Mouse (Mus musculus) mature B cell (primary cell): ENCODE results near the gene Nell2.
"Not testable (repeated sequence)": the region's sequence is repeated elsewhere in the genome, so short reads cannot be mapped to it uniquely, and the experiment has no call there.

ENCODE experiments used
- in situ Hi-C: fragments of 300-500 bp; cut with MboI; formaldehyde crosslinking; loops from 2 replicates; pipeline ENCODE4 v1.14.3; 2019

Nell2 gene

DNA sequence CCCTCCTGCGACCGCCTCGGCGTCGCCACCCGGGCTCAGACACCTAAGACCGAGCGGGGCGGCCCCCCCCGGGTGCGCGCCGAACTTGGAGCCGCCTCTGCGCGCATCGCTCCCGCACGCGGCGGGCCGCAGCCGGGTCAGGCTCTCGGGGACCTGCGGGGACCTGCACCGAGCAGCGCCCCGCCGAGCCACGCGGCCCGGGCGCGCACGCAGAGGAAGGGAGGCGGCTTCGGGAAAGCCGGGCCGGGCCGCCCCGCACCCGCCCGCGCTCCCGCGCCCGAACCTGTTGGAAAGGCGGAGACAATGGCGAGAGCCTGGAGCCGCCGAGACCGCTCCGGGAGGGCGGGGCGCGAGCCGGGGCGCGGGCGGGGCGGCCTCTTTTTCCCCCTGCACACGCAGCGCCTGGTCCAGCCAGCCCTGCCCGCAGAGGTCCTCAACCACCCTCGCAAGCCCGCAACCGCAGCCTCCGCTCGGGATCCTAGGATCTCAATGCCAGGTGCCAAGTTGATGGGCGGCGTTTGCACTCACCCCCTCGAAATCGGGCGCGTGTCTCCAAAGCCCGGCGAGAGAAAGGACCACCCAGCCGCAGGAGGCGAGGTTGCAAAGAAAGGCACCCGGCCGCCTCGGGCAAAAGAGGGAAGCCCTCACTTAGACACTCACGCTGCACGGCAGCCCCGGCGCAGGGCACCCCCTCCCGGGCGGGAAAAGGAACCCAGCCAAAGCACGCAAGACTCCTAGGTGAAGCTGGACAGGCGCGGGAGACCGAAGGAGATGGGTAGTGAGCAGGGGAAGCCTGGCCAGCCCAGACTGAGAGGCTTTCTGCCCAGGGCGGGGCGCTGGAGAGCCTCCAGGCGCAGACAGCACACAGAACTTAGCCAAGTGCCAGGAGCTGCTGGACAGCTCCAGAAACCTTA lies at the start of gene Nell2:
TSS of gene Nell2 (minus strand) at position 612 of the 914 bp plus-strand sequence.
- in situ Hi-C loops: no loop called here

DNA sequence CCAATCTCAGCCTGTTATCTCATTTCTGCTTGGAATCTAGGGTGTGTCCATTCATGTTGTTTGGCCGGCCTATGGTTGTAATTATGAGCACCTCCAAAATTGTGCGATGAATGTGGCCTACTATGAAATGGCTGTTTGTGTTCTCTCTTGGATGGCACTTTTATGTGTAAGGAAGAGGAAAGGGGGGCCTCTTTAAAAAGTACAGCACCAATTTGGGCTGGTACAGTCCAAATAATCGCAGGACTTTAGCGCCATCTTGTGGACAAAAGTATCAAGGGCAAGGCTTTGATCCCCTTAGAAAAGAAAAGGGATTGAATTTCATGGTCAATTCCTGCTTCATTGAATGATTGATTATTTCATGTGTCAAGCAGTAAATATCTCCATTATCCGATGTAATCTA lies 46.3 kb upstream of the Nell2 start:
- in situ Hi-C loops: no loop called here

DNA sequence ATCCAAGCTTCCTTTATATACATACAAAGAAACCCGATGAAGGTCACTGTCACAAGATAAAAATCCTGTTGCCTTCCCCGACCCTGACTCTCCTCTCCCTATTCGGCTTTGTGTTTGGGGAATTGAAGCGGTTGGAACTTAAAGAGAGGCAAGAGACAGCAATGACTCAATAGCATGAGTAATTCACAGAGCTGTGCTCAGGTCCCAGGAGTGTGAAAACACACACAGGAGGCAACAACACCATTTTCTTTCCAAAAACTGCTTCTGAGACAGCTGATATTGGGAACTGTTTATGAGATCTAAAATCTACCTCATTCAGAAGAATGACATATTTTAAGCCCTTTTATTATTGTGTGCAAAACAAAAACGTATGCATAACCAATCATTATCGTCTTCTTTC lies 41.2 kb upstream of the Nell2 start:
- in situ Hi-C loops: no loop called here

DNA sequence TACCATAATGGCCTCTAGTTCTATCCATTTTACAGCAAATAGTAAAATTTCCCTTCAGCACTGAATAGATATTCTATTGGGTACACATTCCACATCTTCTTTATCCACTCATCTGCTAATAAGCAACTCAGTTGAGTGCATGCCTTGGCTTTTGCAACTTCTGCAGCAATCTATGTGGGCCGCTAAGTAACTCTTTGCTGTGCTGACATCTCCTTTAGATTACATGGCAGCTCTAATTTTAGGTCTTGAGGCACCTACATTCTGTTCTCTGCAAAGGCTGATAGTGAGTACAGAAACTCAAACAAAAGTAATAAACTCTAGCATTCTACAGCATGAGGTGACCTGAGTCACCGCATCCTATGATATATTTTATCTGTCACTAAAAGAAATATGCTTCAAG lies 36.8 kb upstream of the Nell2 start:
- in situ Hi-C loops: no loop called here

DNA sequence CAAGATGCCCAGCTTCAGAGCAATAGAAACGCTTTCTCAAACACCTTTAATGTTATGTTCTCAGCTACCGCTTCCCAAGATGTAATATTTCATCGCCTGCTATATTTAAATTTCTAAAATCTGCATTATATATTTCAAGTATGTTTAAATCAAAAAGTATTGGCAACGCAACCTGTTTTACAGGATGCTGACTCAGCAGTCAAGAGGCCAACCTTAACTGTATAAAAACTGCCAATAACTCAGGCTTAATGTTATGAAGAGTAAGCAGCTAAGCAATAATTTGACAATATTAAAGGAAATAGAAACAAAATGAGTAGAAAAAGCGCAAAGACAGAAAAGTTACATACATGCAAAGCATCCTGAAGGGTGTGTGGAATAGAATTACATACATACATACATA lies 32.9 kb upstream of the Nell2 start:
- in situ Hi-C loops: no loop called here

DNA sequence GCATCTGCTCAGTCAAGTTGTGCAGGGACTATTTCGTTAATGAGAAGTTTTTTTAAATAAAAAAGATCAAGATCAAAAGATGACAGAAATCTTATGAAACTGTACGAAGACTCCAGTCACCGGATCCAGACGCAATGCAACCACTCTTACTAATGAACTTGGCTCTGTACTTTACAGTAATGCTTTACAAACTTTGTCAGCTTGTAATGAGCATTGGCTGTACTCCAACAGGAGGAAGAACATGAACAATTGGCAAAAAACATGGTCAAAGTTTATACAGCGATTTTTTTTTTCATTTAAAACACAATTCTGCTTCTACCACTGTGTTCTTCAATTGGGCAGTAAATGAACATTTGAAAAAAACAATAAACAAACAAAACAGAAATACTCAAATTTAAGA lies 21.7 kb upstream of the Nell2 start:
- in situ Hi-C loops: no loop called here

DNA sequence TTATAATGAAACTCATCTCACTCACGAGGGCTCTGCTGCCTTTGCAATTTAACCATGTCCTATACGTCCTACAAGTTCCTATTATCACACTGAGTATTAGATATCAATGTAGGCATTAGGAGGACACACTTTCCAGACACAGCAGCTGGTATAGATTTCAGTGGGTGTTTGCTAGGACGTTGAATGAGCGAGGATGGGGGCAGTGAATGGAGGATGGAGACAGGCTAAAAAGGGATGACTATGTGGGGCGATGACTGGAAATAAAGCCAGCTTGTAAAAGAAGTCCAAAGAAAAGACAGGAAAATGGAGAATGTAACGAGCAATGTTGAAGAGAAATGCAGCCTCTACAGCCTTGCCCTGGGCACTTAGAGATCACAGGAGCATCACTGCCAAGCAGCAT lies 14.3 kb upstream of the Nell2 start:
- in situ Hi-C loops: no loop called here

DNA sequence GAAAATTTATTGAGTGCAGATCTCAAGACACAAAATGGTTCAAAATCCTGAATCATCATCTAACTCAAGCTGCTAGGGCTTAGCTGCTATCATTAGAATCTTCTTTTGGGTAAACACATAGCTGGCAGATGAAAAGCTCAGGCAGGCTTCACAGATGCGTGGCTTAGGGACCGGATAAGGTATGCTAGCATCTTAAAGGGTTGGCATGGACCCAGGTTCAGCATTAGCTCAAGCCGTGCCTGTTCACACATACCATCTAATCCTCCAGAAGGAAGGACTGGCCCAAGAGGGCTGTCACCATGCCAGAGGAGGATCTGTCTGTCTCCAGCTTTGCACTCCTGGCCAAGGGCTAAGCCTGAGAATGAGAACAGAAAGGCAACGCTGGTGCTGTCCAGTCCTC lies 8.4 kb upstream of the Nell2 start:
- in situ Hi-C loops: no loop called here

DNA sequence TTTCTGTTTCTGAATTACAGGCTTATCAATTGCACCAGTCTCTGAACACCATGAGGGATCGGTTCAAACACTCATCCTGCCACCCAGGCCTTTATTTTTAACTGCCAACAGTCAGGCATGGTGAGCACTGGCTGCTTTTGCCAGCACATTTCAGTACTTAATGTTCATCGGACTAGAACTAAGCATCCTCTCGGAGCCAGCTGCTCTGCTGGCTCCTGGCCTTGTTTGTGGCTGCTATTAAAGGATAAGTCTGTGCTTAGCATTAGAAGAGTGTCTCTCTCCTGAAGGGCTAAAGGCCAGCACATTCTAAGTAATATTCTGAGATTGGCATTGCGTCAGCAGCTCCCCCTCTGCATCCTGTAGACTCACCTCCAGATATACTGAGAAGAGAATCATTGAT lies 7.9 kb upstream of the Nell2 start:
- in situ Hi-C loops: no loop called here

DNA sequence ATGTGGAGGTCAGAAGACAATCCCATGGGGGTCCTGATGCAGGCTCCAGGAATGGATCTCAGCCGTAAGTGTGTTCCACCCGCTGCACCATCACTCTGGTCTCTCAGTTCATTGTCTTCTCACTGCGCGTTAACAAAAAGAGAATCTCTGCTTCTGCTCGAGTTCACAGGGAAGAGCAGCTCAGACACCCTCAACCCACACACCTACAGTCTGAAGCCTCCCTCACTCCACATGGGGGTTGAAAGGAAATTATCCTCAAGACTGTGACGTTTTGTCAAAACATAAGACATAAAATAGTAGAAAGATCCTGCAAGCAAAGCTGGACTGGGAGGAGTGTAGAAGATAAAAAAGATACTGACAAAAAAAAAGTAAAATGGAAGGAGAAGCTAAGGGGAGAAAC lies 6.3 kb upstream of the Nell2 start:
- in situ Hi-C loops: no loop called here

DNA sequence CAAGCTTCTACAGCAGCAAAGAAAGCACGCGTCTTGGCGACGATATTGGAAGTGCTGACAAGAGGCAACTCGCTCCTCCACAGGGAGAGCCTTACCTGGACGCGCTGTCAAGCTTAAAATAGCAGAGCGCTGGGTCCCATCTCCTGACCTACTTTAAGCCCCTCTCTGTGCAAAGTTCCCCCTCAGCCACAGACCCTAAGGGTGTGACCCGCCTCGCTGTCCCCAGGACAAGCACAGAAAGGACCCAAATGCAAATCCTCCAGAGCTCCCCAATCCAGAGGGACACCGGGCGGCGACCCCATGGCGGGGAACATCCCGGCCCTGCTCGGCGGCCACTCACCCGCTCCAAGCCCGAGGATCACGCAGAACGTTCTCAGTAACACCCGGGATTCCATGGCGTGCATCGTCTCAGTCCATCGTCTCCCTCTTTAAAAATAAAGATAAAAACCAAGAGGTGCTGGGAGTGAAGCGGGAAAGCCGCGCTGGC lies 855 bp downstream of the Nell2 start:
- in situ Hi-C loops: no loop called here

DNA sequence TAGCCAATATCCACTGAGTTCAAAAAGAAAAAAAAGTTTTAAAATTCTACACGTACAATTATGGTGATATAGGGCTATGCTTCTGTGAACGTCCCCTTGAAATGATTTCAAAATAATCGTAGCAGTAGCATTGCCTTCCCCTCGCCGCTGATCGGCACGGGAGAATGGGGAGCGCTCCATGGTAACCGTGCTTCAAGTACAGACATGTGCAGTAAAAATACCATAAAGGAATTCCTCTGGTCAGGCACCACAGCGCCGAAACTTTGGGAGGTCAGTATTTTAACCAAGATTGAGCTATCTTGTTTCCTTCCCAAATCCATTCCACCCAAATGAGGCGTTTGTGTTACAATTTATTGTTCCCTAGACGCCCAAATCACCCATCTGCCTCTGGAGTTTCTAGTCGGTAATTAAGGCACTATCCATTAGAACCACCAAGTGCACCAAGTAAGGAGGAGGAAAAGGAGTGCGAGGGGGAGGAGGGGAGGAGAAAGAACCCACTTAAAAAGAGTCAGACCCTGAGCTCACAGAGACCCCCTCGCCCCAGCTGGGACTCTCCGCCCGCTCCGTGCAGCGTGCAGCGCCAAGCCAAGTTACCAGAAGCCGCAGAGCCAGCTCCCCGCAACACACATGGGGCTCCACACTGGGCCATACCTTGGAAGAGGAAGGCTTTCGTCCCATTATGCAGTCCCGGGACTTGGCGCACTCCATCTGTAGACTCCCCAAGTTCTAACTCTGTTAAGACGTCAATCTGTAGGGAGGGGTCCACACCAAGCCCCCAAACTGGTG lies 1.5 kb downstream of the Nell2 start:
- in situ Hi-C loops: no loop called here

DNA sequence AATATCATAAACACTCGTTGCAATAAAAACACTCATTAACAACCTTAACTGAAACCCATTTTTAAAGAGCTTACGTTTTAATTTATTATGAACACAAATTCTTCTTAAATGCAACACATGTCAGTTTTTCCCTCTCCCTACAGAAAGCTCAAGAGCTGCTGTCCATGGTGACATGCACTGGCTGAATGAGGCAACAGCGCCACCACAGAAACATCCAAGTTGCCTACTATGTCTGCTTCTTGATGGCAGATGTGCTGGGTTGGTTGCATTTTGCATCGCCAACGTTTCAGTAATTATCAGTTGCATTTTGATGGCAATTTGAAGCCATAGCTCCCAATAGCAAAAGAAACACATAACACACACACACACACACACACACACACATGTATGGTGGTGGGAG lies 2.4 kb downstream of the Nell2 start:
- in situ Hi-C loops: no loop called here

DNA sequence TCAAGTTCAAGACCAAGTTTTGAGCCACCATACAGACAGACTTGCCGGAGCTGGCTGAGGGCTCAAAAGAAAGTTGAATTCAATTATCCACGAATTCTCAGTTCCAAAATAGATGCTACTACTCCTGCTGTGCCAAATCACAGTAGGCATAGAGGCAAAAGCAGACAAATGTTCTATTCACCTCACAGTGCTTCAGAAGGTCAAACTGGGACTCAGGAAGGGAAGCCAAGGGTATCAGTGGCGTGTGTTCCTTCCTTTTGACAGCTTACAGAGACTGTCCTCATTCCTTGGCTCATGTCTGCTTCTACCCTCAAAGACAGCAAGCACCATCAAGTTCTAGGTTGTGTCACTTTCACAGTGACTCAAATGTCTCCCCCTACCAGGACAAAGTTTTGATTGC lies 10.2 kb downstream of the Nell2 start:
- in situ Hi-C loops: no loop called here

DNA sequence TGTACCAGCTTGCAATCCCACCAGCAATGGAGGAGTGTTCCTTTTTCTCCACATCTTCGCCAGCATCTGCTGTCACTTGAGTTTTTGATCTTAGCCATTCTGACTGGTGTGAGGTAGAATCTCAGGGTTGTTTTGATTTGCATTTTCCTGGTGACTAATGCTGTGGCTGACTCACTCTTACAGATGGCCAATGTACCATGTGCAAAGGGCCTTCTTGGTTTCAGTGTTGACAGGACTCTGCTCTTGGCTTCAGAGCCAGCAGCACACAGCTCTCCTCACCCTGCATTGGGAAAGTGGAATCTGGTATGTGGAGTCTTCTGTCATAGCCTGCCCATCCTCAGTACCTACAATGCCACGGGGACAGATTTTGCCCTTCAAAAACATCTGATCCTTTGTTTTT lies 15.1 kb downstream of the Nell2 start:
- in situ Hi-C loops: not testable (repeated sequence)

DNA sequence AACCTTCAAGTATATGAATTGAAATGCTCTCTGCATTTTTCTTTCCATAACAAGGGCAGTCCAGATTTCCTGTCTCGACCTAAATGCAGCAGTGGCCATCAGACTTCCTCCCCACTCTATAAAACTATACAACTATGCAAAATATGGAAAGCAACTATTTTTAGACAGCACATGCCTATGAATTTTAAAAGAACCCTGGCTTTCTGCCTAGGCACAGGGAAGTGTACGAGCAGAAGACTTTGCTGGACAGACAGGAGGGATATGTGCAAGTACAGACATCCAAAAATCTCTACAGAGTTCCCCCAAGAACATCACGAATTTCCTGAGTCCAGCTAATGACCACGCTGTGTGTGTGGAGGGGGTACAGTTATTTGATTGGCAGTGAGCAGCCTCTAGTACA lies 32.7 kb downstream of the Nell2 start:
- in situ Hi-C loops: no loop called here

DNA sequence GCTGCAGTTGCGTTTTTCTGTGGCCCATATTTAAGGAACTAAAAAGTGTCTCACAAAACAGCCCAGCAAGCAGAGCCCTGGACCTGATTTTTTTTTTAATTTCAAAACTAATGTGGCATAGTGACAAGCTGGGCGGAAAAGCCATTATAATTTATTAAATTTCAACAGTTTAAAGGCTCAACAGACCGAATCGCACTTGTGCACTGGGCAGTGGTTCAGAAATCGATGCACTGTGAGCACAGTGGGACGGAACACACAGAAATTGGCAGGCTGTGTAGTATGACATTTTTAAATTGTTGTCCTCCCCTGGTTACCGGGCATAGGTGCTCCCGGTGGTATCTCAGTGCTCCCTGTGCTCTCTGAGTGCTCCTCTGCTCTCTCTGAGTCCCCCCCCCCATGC lies 33.2 kb downstream of the Nell2 start:
- in situ Hi-C loops: no loop called here

DNA sequence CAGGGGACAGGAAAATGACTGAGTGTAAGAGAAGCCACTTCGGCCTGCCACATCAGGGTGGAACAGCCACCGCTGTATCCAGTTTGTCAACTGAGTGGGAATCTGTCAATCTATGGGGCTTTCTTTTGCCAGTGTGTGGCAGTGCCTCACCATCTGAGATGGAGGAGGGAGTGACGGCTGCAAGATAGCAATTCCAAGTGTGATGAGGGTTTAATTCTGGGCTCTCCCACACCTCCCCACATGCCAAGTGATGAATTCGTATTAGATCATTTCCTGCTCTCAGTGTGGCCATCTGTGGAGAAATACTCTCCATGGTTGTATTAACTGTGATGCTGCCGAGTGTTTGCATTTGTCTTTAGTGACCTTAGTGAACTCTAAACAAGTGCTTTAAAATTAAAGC lies 36.2 kb downstream of the Nell2 start:
- in situ Hi-C loops: no loop called here

DNA sequence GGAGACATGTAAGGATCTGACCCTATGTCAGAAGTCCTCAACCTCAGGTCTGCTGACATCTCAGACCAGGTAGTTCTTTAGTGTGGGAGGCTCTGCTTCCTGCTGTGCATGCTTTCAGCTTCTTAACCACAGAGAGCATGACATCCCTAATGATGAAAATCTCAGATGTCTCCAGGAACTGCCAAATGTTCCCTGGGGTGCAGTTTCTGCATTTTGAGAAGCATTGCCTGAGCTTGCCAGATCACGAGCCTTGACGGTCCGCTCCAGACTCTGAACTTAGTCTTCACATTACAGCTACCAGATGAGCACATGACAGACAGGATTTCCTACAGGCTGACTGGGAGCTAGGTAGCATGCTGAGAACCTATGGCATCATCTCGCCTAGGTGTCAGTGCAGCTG lies 39.2 kb downstream of the Nell2 start:
- in situ Hi-C loops: no loop called here

DNA sequence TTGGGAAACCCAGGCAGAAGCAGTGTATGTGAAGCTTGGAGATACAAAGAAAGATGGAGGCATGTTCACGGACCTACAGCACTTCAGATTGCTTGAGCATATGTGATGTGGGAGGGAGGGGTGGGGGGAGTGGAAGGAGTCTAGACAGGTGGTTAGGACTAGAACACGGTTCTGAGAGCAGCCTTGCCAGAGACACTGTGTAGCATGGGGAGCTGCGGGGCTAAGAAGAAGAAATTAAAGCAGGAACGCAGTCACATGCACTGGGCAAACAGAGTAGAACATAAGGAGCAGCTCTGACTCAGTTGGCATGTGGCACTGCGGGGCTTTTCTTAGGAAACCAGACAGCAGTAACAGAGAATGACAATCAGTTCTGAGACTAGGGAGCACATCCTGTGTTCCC lies 40.4 kb downstream of the Nell2 start:
- in situ Hi-C loops: no loop called here

DNA sequence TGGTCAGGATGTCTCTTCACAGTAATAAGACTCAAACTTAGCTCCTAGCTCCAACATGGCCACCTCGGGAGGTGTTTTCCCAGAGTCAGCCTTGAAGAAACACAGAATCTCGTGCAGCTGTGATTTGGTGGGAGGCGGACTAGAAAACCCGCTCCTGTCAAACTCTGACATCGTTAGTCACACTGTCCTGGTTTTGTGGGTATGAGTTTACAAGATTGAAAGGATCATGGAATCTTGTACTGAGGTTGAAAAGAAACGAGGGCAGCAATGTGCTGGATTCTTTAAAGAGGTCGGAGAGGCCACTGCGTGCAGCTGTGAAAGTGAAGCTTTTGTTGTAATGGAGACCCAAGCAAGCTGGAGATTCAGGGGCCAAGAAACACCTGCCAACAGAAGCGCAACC lies 46.4 kb downstream of the Nell2 start:
- in situ Hi-C loops: no loop called here

DNA sequence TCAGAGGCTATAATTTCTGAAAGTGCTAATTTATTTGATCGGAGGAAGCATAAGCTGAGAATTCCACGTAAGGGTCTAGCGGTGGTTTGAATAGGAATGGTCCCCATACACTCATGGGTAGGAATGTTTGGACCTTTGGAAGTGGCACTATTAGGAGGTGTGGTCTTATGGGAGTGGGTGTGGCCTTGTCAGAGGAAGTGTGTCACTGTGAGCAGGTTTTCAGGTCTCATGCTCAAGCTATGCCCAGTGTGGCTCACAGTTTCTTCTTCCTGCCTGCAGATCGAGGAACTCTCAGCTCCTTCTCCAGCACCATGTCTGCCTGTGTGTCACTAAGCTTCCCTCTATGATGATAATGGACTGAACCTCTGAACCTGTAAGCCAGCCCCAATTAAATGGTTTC lies 46.8 kb downstream of the Nell2 start:
- in situ Hi-C loops: no loop called here

DNA sequence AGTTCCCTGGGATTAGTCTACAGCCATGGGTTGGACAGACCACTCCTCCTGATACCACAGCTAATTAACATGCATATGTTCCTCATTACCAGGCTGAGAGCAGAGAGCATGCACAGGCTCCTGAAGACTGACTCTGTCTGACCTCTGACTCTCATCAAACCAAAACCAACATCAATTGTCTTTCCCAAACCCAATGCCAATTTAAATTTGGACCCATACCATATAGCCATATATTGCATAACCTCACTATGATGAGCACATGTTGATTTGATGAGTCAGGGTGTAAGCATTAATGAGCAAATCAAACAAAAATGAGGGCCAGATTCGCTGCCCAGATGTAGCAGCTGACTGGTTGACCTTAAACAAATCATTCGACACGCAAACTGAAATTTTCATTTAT lies 51.9 kb downstream of the Nell2 start:
- in situ Hi-C loops: no loop called here
